Mouse (Mus musculus): Measurements from ENCODE around the gene Coro2a. TPM values are rescaled to one million over a fixed set of nuclear protein-coding genes. Genes with fewer than 3 reads are reported as not detected.

The Coro2a gene
- polyA plus RNA-seq, 1 experiment from 2014 or later = 34.5 TPM

GRCm38 (mm10) chr4:46497286-46497892, 104.6 kb downstream of the Coro2a start:
- H3K27ac ChIP-seq = no peak overlapping the region
- H3K79me2 ChIP-seq (ENCODE audit: inconsistent target) = peaks cover 20% of the 10 kb centered on the region; the same call in 1 of the 2 replicates
- no peak overlapping the region for H3K4me3 ChIP-seq (ENCODE audit: inconsistent target)
- WGBS (ENCODE audit: missing documents) = 50% methylated on average over 4 of the region's 4 CpGs
- H3K36me3 ChIP-seq (ENCODE audit: inconsistent target) = peaks cover 43% of the 10 kb centered on the region

GRCm38 (mm10) chr4:46495543-46495942, 106.5 kb downstream of the Coro2a start:
- Histone ChIP-seq H3K79me2 (ENCODE audit: inconsistent target) (peaks cover 38% of the 10 kb centered on the region), H3K27ac (no peak overlapping the region), H3K36me3 (ENCODE audit: inconsistent target) (peaks cover 42% of the 10 kb centered on the region), H3K4me3 (ENCODE audit: inconsistent target) (no peak overlapping the region)
- 86% methylated on average over 10 of the region's 12 CpGs for WGBS (ENCODE audit: missing documents)

GRCm38 (mm10) chr4:46493071-46493470, 108.9 kb downstream of the Coro2a start:
- peaks cover 46% of the 10 kb centered on the region for H3K79me2 ChIP-seq (ENCODE audit: inconsistent target)
- no peak overlapping the region for H3K4me3 ChIP-seq (ENCODE audit: inconsistent target)
- H3K27ac ChIP-seq = no peak overlapping the region
- WGBS (ENCODE audit: missing documents) = 96% methylated on average over 5 of the region's 6 CpGs
- peaks cover 30% of the 10 kb centered on the region for H3K36me3 ChIP-seq (ENCODE audit: inconsistent target)

- peak within 1 kb of the TSS; percentile 46 for H3K27ac ChIP-seq
- WGBS (ENCODE audit: missing documents) = 1% methylated on average over 57 of the region's 58 CpGs
- H3K79me2 ChIP-seq (ENCODE audit: inconsistent target) = peaks cover 38% of the 10 kb centered on the region
- H3K4me3 ChIP-seq (ENCODE audit: inconsistent target) = peak within 1 kb of the TSS; percentile 88
- peaks cover 16% of the 10 kb centered on the region for H3K36me3 ChIP-seq (ENCODE audit: inconsistent target)
These were observed 112.7 kb downstream of the Coro2a start, which contains the start of gene Nans for GRCm38 (mm10) chr4:46489028-46489925. TSS of gene Nans (plus strand) at chr4:46489248.

GRCm38 (mm10) chr4:46487348-46487747, 114.7 kb downstream of the Coro2a start:
- no peak overlapping the region for H3K4me3 ChIP-seq (ENCODE audit: inconsistent target)
- 72% methylated on average over 4 of the region's 5 CpGs for WGBS (ENCODE audit: missing documents)
- peaks cover 31% of the 10 kb centered on the region for H3K79me2 ChIP-seq (ENCODE audit: inconsistent target)
- H3K36me3 ChIP-seq (ENCODE audit: inconsistent target) = no peaks in the 10 kb centered on the region
- H3K27ac ChIP-seq = 0 out of 2 replicates have a peak overlapping the region, but pooled peaks have one; percentile 5

Other genes with a start within 250 kb of the Coro2a start
- 3.9 to 6.6 TPM (median 5.2 TPM) in 3 replicates for gene Trmo, start 212.8 kb downstream of the Coro2a start, polyA plus RNA-seq (2018)
- gene Hemgn, start 188.7 kb downstream of the Coro2a start, polyA plus RNA-seq (2018) = not detected in 3 replicates
- 116 to 339 TPM (median 295 TPM) in 3 replicates for gene Anp32b, start 151.3 kb downstream of the Coro2a start, polyA plus RNA-seq (2018)
- 32.4 to 51.6 TPM (median 48.9 TPM) in 3 replicates for gene Nans, start 113.0 kb downstream of the Coro2a start, polyA plus RNA-seq (2018)
- 89.8 to 107 TPM (median 90.1 TPM) in 3 replicates for gene Trim14, start 66.1 kb downstream of the Coro2a start, polyA plus RNA-seq (2018)
- gene Tbc1d2, start 48.0 kb upstream of the Coro2a start, polyA plus RNA-seq (2018) = 8.8 to 14.9 TPM (median 9.6 TPM) in 3 replicates

Measured in macrophage (primary cell).